Mouse (Mus musculus): ENCODE measurements around the gene Slc51b.
A peak's percentile ranks its signal among the peaks of the same experiment; 100 is the strongest.

Slc51b gene

GRCm38 (mm10) chr9:65408871-65409295, 13.9 kb downstream of the Slc51b start:
- DNase-seq (ENCODE audit: low spot score), result no peak

DNA sequence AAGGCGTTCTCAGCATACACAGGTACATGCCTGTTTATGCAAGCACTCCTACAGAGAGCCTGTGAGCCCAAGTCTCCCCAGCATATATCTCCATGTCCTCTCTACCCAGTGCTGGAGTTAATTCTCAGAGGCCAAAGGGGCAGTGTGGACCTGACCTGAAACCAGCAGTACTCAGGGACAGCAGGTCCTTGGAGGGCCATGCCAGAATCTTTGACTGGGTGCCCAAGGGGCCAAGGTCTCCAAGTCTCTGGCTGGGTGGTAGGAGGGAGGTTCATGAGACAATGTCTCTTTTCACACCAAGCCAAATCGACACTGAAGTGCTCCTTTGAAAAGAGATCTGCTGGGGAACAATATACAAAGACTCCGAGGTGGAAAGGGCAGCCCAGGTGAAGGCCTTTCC, 14.9 kb downstream of the Slc51b start:
- DNase-seq (ENCODE audit: low spot score), result no peak

- DNase-seq (ENCODE audit: low spot score), result no peak
These were observed 15.4 kb downstream of the Slc51b start for GRCm38 (mm10) chr9:65407327-65407726.

DNA sequence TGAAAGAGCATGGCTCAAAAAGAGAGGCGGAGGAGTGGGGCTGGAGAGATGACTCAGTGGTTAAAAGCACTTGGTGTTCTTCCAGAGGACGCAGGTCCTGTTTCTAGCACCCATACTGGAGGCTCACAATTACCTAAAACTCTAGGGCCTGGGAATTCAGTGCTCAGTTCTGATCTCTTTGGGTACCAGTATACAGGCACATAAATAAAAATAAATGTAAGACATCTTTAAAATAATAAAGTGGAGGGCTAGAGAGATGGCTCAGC, 17.6 kb downstream of the Slc51b start:
- DNase-seq (ENCODE audit: low spot score), result no peak

- peak; percentile 51 for DNase-seq (ENCODE audit: low spot score)
These were observed 18.2 kb downstream of the Slc51b start for GRCm38 (mm10) chr9:65404331-65405183.

DNA sequence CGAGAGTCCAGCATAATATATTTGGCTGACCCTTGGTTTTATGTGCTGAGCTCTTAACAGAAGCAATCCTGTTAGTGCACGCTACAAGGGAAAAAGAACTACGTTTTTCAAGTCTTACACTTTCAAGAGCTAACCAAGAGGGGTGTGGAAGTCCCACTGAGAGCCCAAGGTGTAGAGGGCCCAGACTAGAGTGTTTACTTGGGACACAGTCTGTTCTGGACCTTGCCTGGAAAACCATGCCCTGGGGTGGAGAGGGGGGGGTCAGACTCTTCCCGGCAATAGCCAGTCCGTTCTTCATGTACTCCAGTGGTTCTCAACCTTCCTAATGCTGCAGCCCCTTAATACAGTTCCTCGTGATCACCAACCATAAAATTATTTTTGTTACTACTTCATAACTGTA, 22.8 kb downstream of the Slc51b start:
- no peak for DNase-seq (ENCODE audit: low spot score)

GRCm38 (mm10) chr9:65398279-65398678, 24.5 kb downstream of the Slc51b start, which contains the start of gene Rasl12:
Gene Rasl12 (plus strand): TSS chr9:65398506.
- no peak for DNase-seq (ENCODE audit: low spot score)

DNA sequence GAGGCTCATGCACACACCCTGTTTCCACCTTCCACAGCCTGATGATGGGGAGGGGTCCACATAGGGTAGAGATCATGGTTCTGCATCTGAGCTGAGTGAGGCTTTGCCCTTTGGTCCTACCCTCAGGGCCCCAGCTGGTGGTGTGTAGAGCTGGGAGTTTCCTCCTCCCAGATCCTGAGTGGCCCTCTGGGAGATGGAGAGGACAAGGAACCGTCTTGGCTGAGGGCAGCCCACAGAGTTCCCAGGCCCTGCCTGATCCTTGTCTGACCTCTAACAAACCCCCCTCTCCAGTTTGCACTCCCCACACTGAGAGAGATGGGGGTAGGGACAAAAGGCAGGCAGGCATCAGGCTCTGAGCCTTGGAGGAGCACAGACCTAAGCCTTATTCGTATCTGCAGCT, 28.4 kb downstream of the Slc51b start:
- DNase-seq (ENCODE audit: low spot score), result no peak

DNA sequence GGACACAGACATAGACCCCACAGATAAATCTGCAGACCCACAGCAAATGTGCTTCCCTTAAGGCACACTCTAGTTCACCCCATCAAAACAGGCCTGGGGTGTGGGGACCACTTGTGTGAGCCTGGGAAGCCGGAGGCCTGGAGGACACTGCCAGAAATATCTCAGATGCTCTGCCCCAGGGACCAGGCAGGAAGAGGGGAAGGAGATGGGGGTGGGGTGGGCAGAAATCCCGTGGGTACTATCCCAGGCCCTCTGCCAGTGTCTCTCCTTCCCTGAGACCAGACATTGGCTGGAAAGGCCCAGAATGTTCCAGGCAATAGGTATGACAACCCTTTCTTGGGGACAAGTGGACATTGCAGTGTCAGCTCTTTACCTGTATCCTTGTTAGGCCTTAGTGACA, 29.1 kb downstream of the Slc51b start:
- DNase-seq (ENCODE audit: low spot score), result no peak

DNA sequence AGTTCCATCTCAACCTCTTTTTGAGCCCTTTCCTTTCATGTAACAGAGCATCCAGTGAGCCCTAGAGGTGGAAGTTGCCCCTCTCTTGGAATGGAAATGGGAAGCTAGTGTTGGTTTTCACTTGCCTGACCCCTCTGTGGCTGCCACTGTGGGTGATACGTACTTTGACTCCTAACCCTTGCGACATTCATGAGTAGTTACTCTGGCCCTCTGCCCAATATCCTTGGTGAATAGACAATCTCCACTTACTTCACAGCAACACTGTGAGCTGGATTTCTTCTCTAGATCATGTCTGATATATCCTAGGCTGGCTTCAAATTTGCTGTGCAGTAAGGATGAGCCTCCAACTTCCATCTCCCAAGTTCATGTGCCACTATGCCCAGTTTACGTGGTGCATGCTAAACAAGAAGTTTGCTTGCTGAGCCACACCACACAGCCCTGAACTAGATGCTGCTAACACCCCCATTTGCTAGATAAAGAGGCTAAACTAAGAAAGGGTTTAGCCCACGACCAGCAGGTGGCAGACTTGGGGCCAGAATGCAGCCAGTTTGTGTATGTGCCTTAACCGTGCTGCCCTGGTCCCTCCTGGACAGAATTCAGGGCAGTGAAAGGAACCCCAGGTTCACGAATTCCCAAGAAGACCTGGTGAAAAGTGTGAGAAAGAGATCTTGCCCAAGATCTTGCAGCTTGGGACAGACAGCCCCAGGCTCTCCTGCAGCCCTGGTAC, 30.0 kb downstream of the Slc51b start:
- no peak for DNase-seq (ENCODE audit: low spot score)

GRCm38 (mm10) chr9:65391613-65391964, 31.2 kb downstream of the Slc51b start, which contains the start of gene Kbtbd13:
Gene Kbtbd13 (minus strand): TSS chr9:65391652.
- DNase-seq (ENCODE audit: low spot score), result no peak

GRCm38 (mm10) chr9:65390752-65391612, 31.8 kb downstream of the Slc51b start:
- DNase-seq (ENCODE audit: low spot score), result no peak

- DNase-seq (ENCODE audit: low spot score), result no peak
These were observed 36.2 kb downstream of the Slc51b start for GRCm38 (mm10) chr9:65386373-65387140.

GRCm38 (mm10) chr9:65384276-65384675, 38.5 kb downstream of the Slc51b start:
- no peak for DNase-seq (ENCODE audit: low spot score)

- DNase-seq (ENCODE audit: low spot score), result no peak
These were observed 40.0 kb downstream of the Slc51b start for GRCm38 (mm10) chr9:65382751-65383097.

- DNase-seq (ENCODE audit: low spot score), result no peak
These were observed 40.6 kb downstream of the Slc51b start for GRCm38 (mm10) chr9:65382031-65382750.

- no peak for DNase-seq (ENCODE audit: low spot score)
These were observed 41.7 kb downstream of the Slc51b start for GRCm38 (mm10) chr9:65381017-65381590.

- DNase-seq (ENCODE audit: low spot score), result no peak
These were observed 47.4 kb downstream of the Slc51b start for GRCm38 (mm10) chr9:65375163-65375934.

GRCm38 (mm10) chr9:65374468-65375162, 48.1 kb downstream of the Slc51b start:
- no peak for DNase-seq (ENCODE audit: low spot score)

All from left cerebral cortex, adult 11 months (tissue).